Mouse (Mus musculus): Measurements from ENCODE around the gene Bcl2a1d.
"Not testable (repeated sequence)": the region's sequence is repeated elsewhere in the genome, so short reads cannot be mapped to it uniquely, and the experiment has no call there.

Gene Bcl2a1d

GRCm38 (mm10) chr9:88731728-88732127 lies at the start of gene Bcl2a1d:
Gene Bcl2a1d, minus strand, starts transcription at chr9:88731914.
- not testable (repeated sequence) for DNase-seq

- not testable (repeated sequence) for DNase-seq
These were observed 38.5 kb upstream of the Bcl2a1d start for GRCm38 (mm10) chr9:88770239-88770638.

GRCm38 (mm10) chr9:88769470-88769869 lies 37.8 kb upstream of the Bcl2a1d start:
- not testable (repeated sequence) for DNase-seq

- not testable (repeated sequence) for DNase-seq
These were observed 15.0 kb upstream of the Bcl2a1d start for GRCm38 (mm10) chr9:88746687-88747086.

- DNase-seq, result not testable (repeated sequence)
These were observed 14.3 kb upstream of the Bcl2a1d start for GRCm38 (mm10) chr9:88746046-88746445.

GRCm38 (mm10) chr9:88735289-88735688 lies 3.6 kb upstream of the Bcl2a1d start:
- not testable (repeated sequence) for DNase-seq

GRCm38 (mm10) chr9:88733182-88733581 lies 1.5 kb upstream of the Bcl2a1d start:
- not testable (repeated sequence) for DNase-seq

GRCm38 (mm10) chr9:88732334-88732733 lies 620 bp upstream of the Bcl2a1d start:
- not testable (repeated sequence) for DNase-seq

- DNase-seq, result not testable (repeated sequence)
These were observed 3.4 kb downstream of the Bcl2a1d start for GRCm38 (mm10) chr9:88728311-88728710.

GRCm38 (mm10) chr9:88721628-88722027 lies 10.1 kb downstream of the Bcl2a1d start:
- not testable (repeated sequence) for DNase-seq

GRCm38 (mm10) chr9:88719989-88720537 lies 11.7 kb downstream of the Bcl2a1d start, which contains the start of gene Mthfsl:
Gene Mthfsl, minus strand, starts transcription at chr9:88720296.
- peak; percentile 25 for DNase-seq

GRCm38 (mm10) chr9:88719073-88719921 lies 12.4 kb downstream of the Bcl2a1d start:
- peak; percentile 47 for DNase-seq

GRCm38 (mm10) chr9:88718593-88718992 lies 13.1 kb downstream of the Bcl2a1d start:
- DNase-seq, result not testable (repeated sequence)

- peak; percentile 14 for DNase-seq
These were observed 13.6 kb downstream of the Bcl2a1d start for GRCm38 (mm10) chr9:88718140-88718539.

GRCm38 (mm10) chr9:88714515-88714914 lies 17.2 kb downstream of the Bcl2a1d start:
- DNase-seq, result not testable (repeated sequence)

- not testable (repeated sequence) for DNase-seq
These were observed 19.5 kb downstream of the Bcl2a1d start for GRCm38 (mm10) chr9:88712164-88712749.

- DNase-seq, result not testable (repeated sequence)
These were observed 20.7 kb downstream of the Bcl2a1d start for GRCm38 (mm10) chr9:88710910-88711438.

GRCm38 (mm10) chr9:88710439-88710838 lies 21.3 kb downstream of the Bcl2a1d start:
- DNase-seq, result not testable (repeated sequence)

GRCm38 (mm10) chr9:88709794-88710193 lies 21.9 kb downstream of the Bcl2a1d start:
- not testable (repeated sequence) for DNase-seq

- DNase-seq, result no peak
These were observed 22.4 kb downstream of the Bcl2a1d start for GRCm38 (mm10) chr9:88709304-88709703.

GRCm38 (mm10) chr9:88706700-88707099 lies 25.0 kb downstream of the Bcl2a1d start:
- DNase-seq, result no peak

GRCm38 (mm10) chr9:88705157-88705556 lies 26.6 kb downstream of the Bcl2a1d start:
- not testable (repeated sequence) for DNase-seq

- not testable (repeated sequence) for DNase-seq
These were observed 33.0 kb downstream of the Bcl2a1d start for GRCm38 (mm10) chr9:88698746-88699145.
